Mouse (Mus musculus): Measurements from ENCODE around the gene Igsf1.

Igsf1 gene

DNA sequence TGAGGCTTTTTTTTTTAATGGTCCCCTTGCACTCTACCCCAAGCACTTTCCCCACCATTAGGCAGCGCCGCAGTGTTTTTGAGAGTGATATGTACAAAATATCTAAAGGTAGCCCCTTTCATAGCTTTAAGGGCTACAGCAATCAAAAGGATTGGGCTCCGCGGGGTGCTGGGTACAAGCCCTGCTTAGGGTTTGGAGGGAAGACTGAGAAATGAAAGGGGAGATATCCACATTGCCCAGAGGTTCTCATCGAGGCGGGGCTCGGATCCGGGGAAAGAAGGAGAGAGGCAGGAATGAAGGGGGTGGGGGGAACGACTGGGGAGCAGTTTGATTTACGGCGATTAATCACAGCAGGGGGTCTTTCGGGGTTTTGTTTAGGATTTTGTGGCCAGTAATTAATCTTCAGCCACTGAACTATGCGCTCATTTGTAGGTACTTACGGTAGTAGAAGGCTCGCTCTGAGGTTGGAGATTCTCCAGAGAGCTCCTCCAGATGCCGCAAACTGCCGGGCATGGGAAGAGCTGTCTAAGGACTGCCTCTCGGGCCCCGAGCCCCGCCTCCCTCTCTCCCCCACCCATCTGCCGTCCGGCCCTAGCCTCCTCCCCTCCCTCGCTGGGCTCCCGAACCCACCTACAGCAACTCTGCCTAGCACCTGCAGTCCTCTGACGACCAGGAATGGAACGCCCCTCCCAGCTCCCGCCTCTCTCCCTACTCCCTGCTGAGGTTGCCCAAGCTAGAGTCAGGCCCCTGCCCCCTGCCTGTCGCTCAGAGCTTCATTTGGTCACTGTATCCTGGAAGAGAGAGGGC lies at the start of gene Igsf1:
Gene Igsf1 (minus strand): TSS at position 537 of the 807 bp plus-strand sequence.
- DNase-seq, result no peak

DNA sequence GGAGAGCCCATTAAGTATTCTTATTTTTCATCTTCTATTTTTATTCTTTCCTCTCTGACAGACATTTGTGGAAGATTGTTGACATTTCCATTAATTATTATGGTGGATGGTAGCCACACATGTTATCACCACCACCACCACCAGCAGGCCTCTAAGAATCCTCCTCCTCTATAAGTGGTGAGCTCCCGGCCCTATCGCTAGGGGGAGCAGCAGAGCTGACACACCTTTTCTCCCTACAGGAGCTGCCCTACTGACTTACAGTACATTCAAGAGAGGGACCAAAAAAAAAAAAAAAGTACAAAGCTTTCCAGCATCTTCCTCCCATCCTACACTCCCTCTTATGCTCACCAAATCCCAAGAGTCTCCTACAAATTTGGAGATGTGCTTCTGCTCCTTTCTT lies 26.7 kb downstream of the Igsf1 start:
- no peak for DNase-seq

DNA sequence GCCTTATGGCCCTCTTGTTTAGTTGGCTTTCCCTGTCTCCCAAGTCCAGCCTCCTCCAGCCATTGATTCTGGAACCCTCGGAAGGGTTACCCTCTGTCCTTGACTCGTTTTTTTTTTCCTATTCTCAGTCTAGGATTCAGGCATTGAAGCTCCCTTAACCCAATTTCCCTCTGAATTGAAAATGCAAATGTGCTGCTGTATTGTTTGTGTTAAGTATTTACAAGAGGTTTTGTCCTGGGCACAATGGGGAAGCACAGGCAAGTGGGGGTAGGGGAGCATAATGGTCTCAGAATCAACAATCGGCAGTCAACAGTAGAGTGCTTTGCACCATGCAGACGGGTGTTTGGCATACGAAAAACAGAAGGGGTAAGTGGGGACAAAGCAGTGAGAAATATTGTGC lies 52.4 kb downstream of the Igsf1 start:
- no peak for DNase-seq

DNA sequence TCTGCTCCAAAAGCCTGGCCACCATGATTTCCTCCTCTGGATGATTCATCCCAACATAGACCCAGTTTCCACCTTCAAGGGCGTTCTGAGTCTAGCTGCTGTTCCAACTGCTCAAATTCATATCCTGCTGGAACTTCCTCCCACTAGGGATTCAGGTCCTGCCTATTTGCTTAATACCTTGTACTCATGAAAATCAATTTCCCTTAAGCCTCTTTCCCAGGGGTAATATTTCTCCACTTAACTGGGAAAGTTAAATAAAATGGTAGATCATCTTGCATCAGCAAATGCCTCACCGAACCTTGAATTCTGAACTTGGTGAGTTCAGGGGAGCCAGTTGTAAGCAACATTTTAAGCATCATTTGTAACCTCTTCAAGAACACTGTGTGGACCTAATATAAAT lies 62.6 kb downstream of the Igsf1 start, which contains the start of gene Olfr1321:
Gene Olfr1321 (minus strand): TSS at position 101 of the 400 bp plus-strand sequence.
- DNase-seq, result no peak

Measured in thymus, adult 18-20 months (tissue).